ENCODE assay signal across 8 mouse cellular contexts in genomic region chr19:46511263-46511662, GRCm38 (mm10). TPM values are rescaled to one million over a fixed set of nuclear protein-coding genes. Genes with fewer than 3 reads are reported as not detected.
DNase-seq lines count a peak whose midpoint lies in the region; ATAC-seq and TF ChIP-seq lines count a peak whose summit lies in the region.

No protein-coding gene starts in this region.

- no peaks in the 10 kb centered on the region for H3K27me3 ChIP-seq in hindbrain, postnatal 0 days (ENCODE audit: insufficient read depth, low read length)
- no peaks in the 10 kb centered on the region for H3K27me3 ChIP-seq in hindbrain, embryonic 16.5 days (replicated peaks; ENCODE audit: control insufficient read depth, insufficient read depth, low read length)
- no peaks in the 10 kb centered on the region for H3K27me3 ChIP-seq in intestine, embryonic 15.5 days (replicated peaks)

- no peak for TF ChIP-seq CTCF in hindbrain, postnatal 0 days (IDR thresholded peaks at IDR 0.05; ENCODE audit: low read depth)
- no peak for TF ChIP-seq CTCF in bone marrow, adult 2 months (IDR thresholded peaks at IDR 0.05; ENCODE audit: control insufficient read depth, insufficient read depth, low read length)

- no peak overlapping the region for H3K4me3 ChIP-seq in hindbrain, postnatal 0 days (ENCODE audit: low read length)
- H3K4me3 ChIP-seq in hindbrain, embryonic 16.5 days (ENCODE audit: low read length), result no peak overlapping the region
- H3K4me3 ChIP-seq in bone marrow, adult 2 months (replicated peaks; ENCODE audit: control insufficient read depth, low read depth, low read length), result no peak overlapping the region
- no peak overlapping the region for H3K4me3 ChIP-seq in intestine, embryonic 15.5 days (replicated peaks)

- DNase-seq in hindbrain, postnatal 0 days (ENCODE audit: low spot score), result no peak
- DNase-seq in right cerebral cortex, postnatal 14 days, result no peak
- no peak for DNase-seq in cerebellum, postnatal 10 days
- no peak for DNase-seq in left cerebral cortex, adult 11 months (ENCODE audit: low spot score)

- WGBS in hindbrain, postnatal 0 days, result 79% methylated on average over 10 of the region's 10 CpGs
- 88% methylated on average over 10 of the region's 10 CpGs for WGBS in hindbrain, embryonic 16.5 days
- 34% methylated on average over 10 of the region's 10 CpGs for WGBS in bone marrow, adult 2 months
- WGBS in intestine, embryonic 15.5 days, result 73% methylated on average over 10 of the region's 10 CpGs

- H3K4me2 ChIP-seq in hindbrain, postnatal 0 days (ENCODE audit: low read depth, low read length), result no peak overlapping the region
- H3K4me2 ChIP-seq in hindbrain, embryonic 16.5 days (ENCODE audit: low read length), result no peak overlapping the region
- H3K4me2 ChIP-seq in intestine, embryonic 15.5 days (replicated peaks), result no peak overlapping the region

- no peak for ATAC-seq in hindbrain, postnatal 0 days
- no peak for ATAC-seq in hindbrain, embryonic 16.5 days
- ATAC-seq in intestine, embryonic 15.5 days, result no peak
- ATAC-seq in megakaryocyte, adult 5-6 weeks (ENCODE audit: poor library complexity, severe bottlenecking), result peak; percentile 84

- H3K9ac ChIP-seq in hindbrain, postnatal 0 days (replicated peaks; ENCODE audit: low read length), result no peak overlapping the region
- H3K9ac ChIP-seq in hindbrain, embryonic 16.5 days (ENCODE audit: low read depth, low read length), result no peak overlapping the region
- H3K9ac ChIP-seq in intestine, embryonic 15.5 days, result no peak overlapping the region

- no peaks in the 10 kb centered on the region for H3K9me3 ChIP-seq in hindbrain, postnatal 0 days (ENCODE audit: low read length)
- no peaks in the 10 kb centered on the region for H3K9me3 ChIP-seq in hindbrain, embryonic 16.5 days (ENCODE audit: control insufficient read depth, low read length)
- H3K9me3 ChIP-seq in intestine, embryonic 15.5 days, result no peaks in the 10 kb centered on the region

- no peak for TF ChIP-seq POLR2A in bone marrow, adult 2 months (IDR thresholded peaks at IDR 0.05; ENCODE audit: borderline replicate concordance, control insufficient read depth, low read depth, low read length)

- peaks cover 35% of the 10 kb centered on the region for H3K4me1 ChIP-seq in hindbrain, postnatal 0 days (ENCODE audit: insufficient read depth, low read length)
- H3K4me1 ChIP-seq in hindbrain, embryonic 16.5 days (ENCODE audit: control insufficient read depth, insufficient read depth, low read depth, low read length), result peaks cover 44% of the 10 kb centered on the region
- H3K4me1 ChIP-seq in bone marrow, adult 2 months (ENCODE audit: control insufficient read depth, insufficient read depth, low read length), result peaks cover 1% of the 10 kb centered on the region; the same call in 1 of the 2 replicates
- H3K4me1 ChIP-seq in intestine, embryonic 15.5 days (replicated peaks), result peaks cover 42% of the 10 kb centered on the region

- H3K27ac ChIP-seq in hindbrain, postnatal 0 days, result peak overlapping the region; percentile 17; the same call in 1 of the 2 replicates
- H3K27ac ChIP-seq in hindbrain, embryonic 16.5 days (ENCODE audit: low read depth, low read length), result no peak overlapping the region
- H3K27ac ChIP-seq in bone marrow, adult 2 months (ENCODE audit: control insufficient read depth, insufficient read depth, low read depth, low read length, poor library complexity), result peak overlapping the region; percentile 52
- H3K27ac ChIP-seq in intestine, embryonic 15.5 days, result peak overlapping the region; percentile 1; the same call in 1 of the 2 replicates

- peaks cover 40% of the 10 kb centered on the region for H3K36me3 ChIP-seq in hindbrain, postnatal 0 days (ENCODE audit: insufficient read depth, low read length)
- H3K36me3 ChIP-seq in hindbrain, embryonic 16.5 days (ENCODE audit: control insufficient read depth, insufficient read depth, low read length), result peaks cover 37% of the 10 kb centered on the region
- peaks cover 31% of the 10 kb centered on the region for H3K36me3 ChIP-seq in intestine, embryonic 15.5 days

RNA-seq across cellular contexts. Expression of gene Trim8, which starts 9.8 kb away (rescaled TPM):
- 108 and 115 TPM in 2 replicates for total RNA-seq in hindbrain, postnatal 0 days (2014; rRNA removed)
- polyA plus RNA-seq in hindbrain, postnatal 0 days (2015; fragmentation: Nextera tagmentation; extraction: Ambion mirVana), result 28.8 and 29.7 TPM in 2 replicates
- polyA plus RNA-seq in hindbrain, embryonic 16.5 days (2015; fragmentation: Nextera tagmentation; extraction: Ambion mirVana), result 23.4 and 27.6 TPM in 2 replicates
- polyA plus RNA-seq in bone marrow, adult 2 months (2011; ENCODE audit: insufficient read depth, insufficient read length, low replicate concordance, missing spikeins), result 13.9 and 25.9 TPM in 2 replicates
- 16.4 and 17.3 TPM in 2 replicates for polyA plus RNA-seq in intestine, embryonic 15.5 days (2015; fragmentation: Nextera tagmentation; extraction: Ambion mirVana)
- 14.1 and 18.2 TPM in 2 replicates for total RNA-seq in megakaryocyte, adult 5-6 weeks (2015)
- total RNA-seq in megakaryocyte, adult 5-6 weeks (2017), result 18.0 and 20.1 TPM in 2 replicates
